Mouse (Mus musculus): ENCODE measurements around the gene Bnc2. TPM values are rescaled to one million over a fixed set of nuclear protein-coding genes. Genes with fewer than 3 reads are reported as not detected.

Bnc2 gene
- polyA plus RNA-seq, 1 experiment from 2014 or later, result 4.3 TPM

- 67% methylated on average over 2 of the region's 2 CpGs for WGBS
- Histone ChIP-seq H3K36me3 (no peaks in the 10 kb centered on the region), H3K4me3 (no peak overlapping the region), H3K27me3 (ENCODE audit: low read depth, poor library complexity, severe bottlenecking) (no peaks in the 10 kb centered on the region), H3K9me3 (replicated peaks) (no peaks in the 10 kb centered on the region), H3K27ac (replicated peaks) (no peak overlapping the region), H3K4me1 (no peaks in the 10 kb centered on the region)
- DNase-seq (ENCODE audit: low spot score), result no peak
These were observed 202.4 kb downstream of the Bnc2 start for GRCm38 (mm10) chr4:84472643-84473042.

- no peak overlapping the region for H3K4me3 ChIP-seq
- H3K36me3 ChIP-seq, result no peaks in the 10 kb centered on the region
- 88% methylated on average over 6 of the region's 6 CpGs for WGBS
- no peaks in the 10 kb centered on the region for H3K4me1 ChIP-seq
- no peaks in the 10 kb centered on the region for H3K27me3 ChIP-seq (ENCODE audit: low read depth, poor library complexity, severe bottlenecking)
- no peaks in the 10 kb centered on the region for H3K9me3 ChIP-seq (replicated peaks)
- no peak for DNase-seq (ENCODE audit: low spot score)
- H3K27ac ChIP-seq (replicated peaks), result no peak overlapping the region
These were observed 204.8 kb downstream of the Bnc2 start for GRCm38 (mm10) chr4:84470106-84470885.

GRCm38 (mm10) chr4:84469400-84469799 lies 205.7 kb downstream of the Bnc2 start:
- Histone ChIP-seq H3K27me3 (ENCODE audit: low read depth, poor library complexity, severe bottlenecking) (no peaks in the 10 kb centered on the region), H3K4me1 (no peaks in the 10 kb centered on the region), H3K9me3 (replicated peaks) (no peaks in the 10 kb centered on the region), H3K4me3 (no peak overlapping the region), H3K36me3 (no peaks in the 10 kb centered on the region), H3K27ac (replicated peaks) (no peak overlapping the region)
- no peak for DNase-seq (ENCODE audit: low spot score)
- 89% methylated on average over 4 of the region's 4 CpGs for WGBS

GRCm38 (mm10) chr4:84467722-84468121 lies 207.4 kb downstream of the Bnc2 start:
- 74% methylated on average over 3 of the region's 3 CpGs for WGBS
- no peak overlapping the region for H3K4me3 ChIP-seq
- H3K36me3 ChIP-seq, result no peaks in the 10 kb centered on the region
- no peaks in the 10 kb centered on the region for H3K9me3 ChIP-seq (replicated peaks)
- no peaks in the 10 kb centered on the region for H3K4me1 ChIP-seq
- no peak overlapping the region for H3K27ac ChIP-seq (replicated peaks)
- no peaks in the 10 kb centered on the region for H3K27me3 ChIP-seq (ENCODE audit: low read depth, poor library complexity, severe bottlenecking)
- no peak for DNase-seq (ENCODE audit: low spot score)

- no peak overlapping the region for H3K27ac ChIP-seq (replicated peaks)
- 93% methylated on average over 3 of the region's 3 CpGs for whole genome bisulfite sequencing
- no peaks in the 10 kb centered on the region for H3K36me3 ChIP-seq
- H3K9me3 ChIP-seq (replicated peaks), result no peaks in the 10 kb centered on the region
- no peaks in the 10 kb centered on the region for H3K27me3 ChIP-seq (ENCODE audit: low read depth, poor library complexity, severe bottlenecking)
- no peak for DNase-seq (ENCODE audit: low spot score)
- peaks cover 10% of the 10 kb centered on the region; the same call in 1 of the 2 replicates for H3K4me1 ChIP-seq
- H3K4me3 ChIP-seq, result no peak overlapping the region
These were observed 216.9 kb downstream of the Bnc2 start for GRCm38 (mm10) chr4:84458218-84458560.

- no peak overlapping the region for H3K4me3 ChIP-seq
These were observed 217.4 kb downstream of the Bnc2 start for GRCm38 (mm10) chr4:84457512-84458217.

GRCm38 (mm10) chr4:84456853-84457249 lies 218.2 kb downstream of the Bnc2 start:
- WGBS, result 84% methylated on average over 5 of the region's 5 CpGs
- Histone ChIP-seq H3K36me3 (no peaks in the 10 kb centered on the region), H3K4me1 (peaks cover 10% of the 10 kb centered on the region; the same call in 1 of the 2 replicates), H3K9me3 (replicated peaks) (no peaks in the 10 kb centered on the region), H3K27me3 (ENCODE audit: low read depth, poor library complexity, severe bottlenecking) (no peaks in the 10 kb centered on the region), H3K27ac (replicated peaks) (no peak overlapping the region), H3K4me3 (no peak overlapping the region)
- no peak for DNase-seq (ENCODE audit: low spot score)

More at GRCm38 (mm10) chr4:84457512-84458217, 217.4 kb downstream of the Bnc2 start:
- no peak for DNase-seq (ENCODE audit: low spot score)
- no peak overlapping the region for H3K27ac ChIP-seq (replicated peaks)
- H3K4me1 ChIP-seq, result peaks cover 10% of the 10 kb centered on the region; the same call in 1 of the 2 replicates
- no peaks in the 10 kb centered on the region for H3K27me3 ChIP-seq (ENCODE audit: low read depth, poor library complexity, severe bottlenecking)
- 79% methylated on average over 10 of the region's 10 CpGs for WGBS
- no peaks in the 10 kb centered on the region for H3K9me3 ChIP-seq (replicated peaks)
- H3K36me3 ChIP-seq, result no peaks in the 10 kb centered on the region

GRCm38 (mm10) chr4:84456198-84456852 lies 218.8 kb downstream of the Bnc2 start:
- no peaks in the 10 kb centered on the region for H3K36me3 ChIP-seq
- H3K4me3 ChIP-seq, result no peak overlapping the region
- DNase-seq (ENCODE audit: low spot score), result no peak
- no peaks in the 10 kb centered on the region for H3K27me3 ChIP-seq (ENCODE audit: low read depth, poor library complexity, severe bottlenecking)
- 81% methylated on average over 16 of the region's 16 CpGs for WGBS
- H3K27ac ChIP-seq (replicated peaks), result no peak overlapping the region
- peaks cover 10% of the 10 kb centered on the region; the same call in 1 of the 2 replicates for H3K4me1 ChIP-seq
- no peaks in the 10 kb centered on the region for H3K9me3 ChIP-seq (replicated peaks)

GRCm38 (mm10) chr4:84454493-84454892 lies 220.6 kb downstream of the Bnc2 start:
- no peaks in the 10 kb centered on the region for H3K27me3 ChIP-seq (ENCODE audit: low read depth, poor library complexity, severe bottlenecking)
- WGBS, result 80% methylated on average over 3 of the region's 3 CpGs
- peaks cover 10% of the 10 kb centered on the region; the same call in 1 of the 2 replicates for H3K4me1 ChIP-seq
- no peak overlapping the region for H3K27ac ChIP-seq (replicated peaks)
- H3K9me3 ChIP-seq (replicated peaks), result no peaks in the 10 kb centered on the region
- no peaks in the 10 kb centered on the region for H3K36me3 ChIP-seq
- H3K4me3 ChIP-seq, result no peak overlapping the region
- DNase-seq (ENCODE audit: low spot score), result no peak

GRCm38 (mm10) chr4:84453586-84453985 lies 221.5 kb downstream of the Bnc2 start:
- Histone ChIP-seq H3K9me3 (replicated peaks) (no peaks in the 10 kb centered on the region), H3K27ac (replicated peaks) (no peak overlapping the region), H3K27me3 (ENCODE audit: low read depth, poor library complexity, severe bottlenecking) (no peaks in the 10 kb centered on the region), H3K36me3 (no peaks in the 10 kb centered on the region), H3K4me1 (peaks cover 10% of the 10 kb centered on the region; the same call in 1 of the 2 replicates), H3K4me3 (no peak overlapping the region)
- 79% methylated on average over 4 of the region's 4 CpGs for WGBS
- DNase-seq (ENCODE audit: low spot score), result no peak

- WGBS, result 88% methylated on average over 3 of the region's 3 CpGs
- no peak overlapping the region for H3K4me3 ChIP-seq
- H3K27ac ChIP-seq (replicated peaks), result no peak overlapping the region
- H3K27me3 ChIP-seq (ENCODE audit: low read depth, poor library complexity, severe bottlenecking), result no peaks in the 10 kb centered on the region
- no peaks in the 10 kb centered on the region for H3K9me3 ChIP-seq (replicated peaks)
- H3K36me3 ChIP-seq, result no peaks in the 10 kb centered on the region
- peaks cover 10% of the 10 kb centered on the region; the same call in 1 of the 2 replicates for H3K4me1 ChIP-seq
- no peak for DNase-seq (ENCODE audit: low spot score)
These were observed 222.4 kb downstream of the Bnc2 start for GRCm38 (mm10) chr4:84452642-84453041.

GRCm38 (mm10) chr4:84449246-84450005 lies 225.6 kb downstream of the Bnc2 start:
- Histone ChIP-seq H3K4me3 (no peak overlapping the region), H3K9me3 (replicated peaks) (no peaks in the 10 kb centered on the region), H3K27me3 (ENCODE audit: low read depth, poor library complexity, severe bottlenecking) (no peaks in the 10 kb centered on the region), H3K36me3 (no peaks in the 10 kb centered on the region), H3K4me1 (no peaks in the 10 kb centered on the region), H3K27ac (replicated peaks) (no peak overlapping the region)
- no peak for DNase-seq (ENCODE audit: low spot score)
- WGBS, result 87% methylated on average over 7 of the region's 7 CpGs
